Mouse (Mus musculus): ENCODE data around the gene Cma2. TPM values are rescaled to one million over a fixed set of nuclear protein-coding genes. Genes with fewer than 3 reads are reported as not detected.
A peak's percentile ranks its signal among the peaks of the same experiment; 100 is the strongest.
"Not testable (repeated sequence)": the region's sequence is repeated elsewhere in the genome, so short reads cannot be mapped to it uniquely, and the experiment has no call there.

The Cma2 gene
- polyA plus RNA-seq, 1 experiment from 2014 or later: not detected

- Histone ChIP-seq H3K27ac (no peak overlapping the region), H3K27me3 (replicated peaks) (no peaks in the 10 kb centered on the region), H3K4me2 (no peak overlapping the region), H3K9me3 (no peaks in the 10 kb centered on the region), H3K4me3 (replicated peaks) (no peak overlapping the region), H3K9ac (no peak overlapping the region), H3K36me3 (no peaks in the 10 kb centered on the region), H3K4me1 (no peaks in the 10 kb centered on the region)
- no peak for ATAC-seq (ENCODE audit: insufficient read depth, low FRiP score, low read depth)
- 64% methylated on average over 2 of the region's 2 CpGs for WGBS
Observed at GRCm38 (mm10) chr14:55946269-55946969, 4.4 kb upstream of the Cma2 start.

GRCm38 (mm10) chr14:55963263-55963662, 12.5 kb downstream of the Cma2 start:
- 6% methylated on average over 1 of the region's 1 CpGs for WGBS

GRCm38 (mm10) chr14:55963900-55964299, 13.1 kb downstream of the Cma2 start:
- not testable (repeated sequence) for H3K27ac ChIP-seq; H3K9ac ChIP-seq; H3K4me3 ChIP-seq (replicated peaks); H3K4me2 ChIP-seq; H3K36me3 ChIP-seq; H3K27me3 ChIP-seq (replicated peaks); H3K4me1 ChIP-seq; H3K9me3 ChIP-seq; ATAC-seq (ENCODE audit: insufficient read depth, low FRiP score, low read depth)
- 61% methylated on average over 2 of the region's 2 CpGs for WGBS

More at GRCm38 (mm10) chr14:55963263-55963662, 12.5 kb downstream of the Cma2 start:
- H3K27ac ChIP-seq: no peak overlapping the region
- H3K4me2 ChIP-seq: no peak overlapping the region
- H3K27me3 ChIP-seq (replicated peaks): no peaks in the 10 kb centered on the region
- H3K9ac ChIP-seq: no peak overlapping the region
- H3K4me3 ChIP-seq (replicated peaks): no peak overlapping the region
- no peaks in the 10 kb centered on the region for H3K9me3 ChIP-seq
- H3K4me1 ChIP-seq: no peaks in the 10 kb centered on the region
- no peak for ATAC-seq (ENCODE audit: insufficient read depth, low FRiP score, low read depth)
- no peaks in the 10 kb centered on the region for H3K36me3 ChIP-seq

GRCm38 (mm10) chr14:55987464-55987863, 36.7 kb downstream of the Cma2 start:
- not testable (repeated sequence) for H3K9ac ChIP-seq; H3K4me2 ChIP-seq; H3K27ac ChIP-seq; H3K4me1 ChIP-seq; H3K36me3 ChIP-seq; H3K4me3 ChIP-seq (replicated peaks); H3K27me3 ChIP-seq (replicated peaks); H3K9me3 ChIP-seq; ATAC-seq (ENCODE audit: insufficient read depth, low FRiP score, low read depth)
- WGBS: 78% methylated on average over 2 of the region's 3 CpGs

GRCm38 (mm10) chr14:56013147-56013546, 62.4 kb downstream of the Cma2 start:
- no peak overlapping the region for H3K4me3 ChIP-seq (replicated peaks)
- H3K9ac ChIP-seq: no peak overlapping the region
- no peak for ATAC-seq (ENCODE audit: insufficient read depth, low FRiP score, low read depth)
- no peaks in the 10 kb centered on the region for H3K9me3 ChIP-seq
- no peak overlapping the region for H3K27ac ChIP-seq
- H3K27me3 ChIP-seq (replicated peaks): no peaks in the 10 kb centered on the region
- 71% methylated on average over 3 of the region's 3 CpGs for WGBS
- no peaks in the 10 kb centered on the region for H3K36me3 ChIP-seq
- no peak overlapping the region for H3K4me2 ChIP-seq
- H3K4me1 ChIP-seq: no peaks in the 10 kb centered on the region

- H3K27me3 ChIP-seq (replicated peaks): no peaks in the 10 kb centered on the region
- no peaks in the 10 kb centered on the region for H3K4me1 ChIP-seq
- no peak for ATAC-seq (ENCODE audit: insufficient read depth, low FRiP score, low read depth)
- H3K9ac ChIP-seq: no peak overlapping the region
- H3K4me3 ChIP-seq (replicated peaks): no peak overlapping the region
- 85% methylated on average over 2 of the region's 2 CpGs for WGBS
- no peaks in the 10 kb centered on the region for H3K9me3 ChIP-seq
- H3K36me3 ChIP-seq: no peaks in the 10 kb centered on the region
- no peak overlapping the region for H3K4me2 ChIP-seq
- no peak overlapping the region for H3K27ac ChIP-seq
Observed at GRCm38 (mm10) chr14:56013924-56014323, 63.1 kb downstream of the Cma2 start.

GRCm38 (mm10) chr14:56017671-56018070, 66.9 kb downstream of the Cma2 start, which contains the start of gene Mcpt1:
Mcpt1 (plus strand) TSS chr14:56017971.
- not testable (repeated sequence) for H3K27ac ChIP-seq; H3K4me1 ChIP-seq; H3K36me3 ChIP-seq; H3K9ac ChIP-seq; H3K4me2 ChIP-seq; H3K9me3 ChIP-seq; H3K4me3 ChIP-seq (replicated peaks); H3K27me3 ChIP-seq (replicated peaks); ATAC-seq (ENCODE audit: insufficient read depth, low FRiP score, low read depth)
- 65% methylated on average over 3 of the region's 3 CpGs for WGBS

GRCm38 (mm10) chr14:56019446-56019845, 68.7 kb downstream of the Cma2 start:
- no peak for ATAC-seq (ENCODE audit: insufficient read depth, low FRiP score, low read depth)
- no peak overlapping the region for H3K4me2 ChIP-seq
- H3K27me3 ChIP-seq (replicated peaks): no peaks in the 10 kb centered on the region
- no peak overlapping the region for H3K27ac ChIP-seq
- no peak overlapping the region for H3K9ac ChIP-seq
- no peak overlapping the region for H3K4me3 ChIP-seq (replicated peaks)
- 61% methylated on average over 1 of the region's 1 CpGs for WGBS
- no peaks in the 10 kb centered on the region for H3K4me1 ChIP-seq
- no peaks in the 10 kb centered on the region for H3K9me3 ChIP-seq
- H3K36me3 ChIP-seq: no peaks in the 10 kb centered on the region

GRCm38 (mm10) chr14:56021305-56021704, 70.5 kb downstream of the Cma2 start:
- H3K4me3 ChIP-seq (replicated peaks); H3K27me3 ChIP-seq (replicated peaks); H3K27ac ChIP-seq; H3K9ac ChIP-seq; H3K4me2 ChIP-seq; H3K4me1 ChIP-seq; H3K36me3 ChIP-seq; H3K9me3 ChIP-seq: not testable (repeated sequence)
- WGBS: 71% methylated on average over 4 of the region's 4 CpGs
- peak; percentile 82; the same call in 1 of the 2 replicates for ATAC-seq (ENCODE audit: insufficient read depth, low FRiP score, low read depth)

Other genes starting within 250 kb of the Cma2 start
- 17.9 and 30.5 TPM in 2 replicates for gene Tgm1, start 237.1 kb upstream of the Cma2 start, polyA plus RNA-seq (2015; fragmentation: Nextera tagmentation; extraction: Ambion mirVana)
- 30.0 and 35.8 TPM in 2 replicates for gene Rabggta, start 228.7 kb upstream of the Cma2 start, polyA plus RNA-seq (2015; fragmentation: Nextera tagmentation; extraction: Ambion mirVana)
- 92.9 and 96.4 TPM in 2 replicates for gene Dhrs1, start 205.3 kb upstream of the Cma2 start, polyA plus RNA-seq (2015; fragmentation: Nextera tagmentation; extraction: Ambion mirVana)
- gene Nop9, start 205.3 kb upstream of the Cma2 start, polyA plus RNA-seq (2015; fragmentation: Nextera tagmentation; extraction: Ambion mirVana): 34.3 and 36.7 TPM in 2 replicates
- 11.8 and 12.9 TPM in 2 replicates for gene Cideb, start 192.5 kb upstream of the Cma2 start, polyA plus RNA-seq (2015; fragmentation: Nextera tagmentation; extraction: Ambion mirVana)
- 0.85 and 0.96 TPM in 2 replicates for gene Ltb4r2, start 189.6 kb upstream of the Cma2 start, polyA plus RNA-seq (2015; fragmentation: Nextera tagmentation; extraction: Ambion mirVana)
- gene Ltb4r1, start 185.0 kb upstream of the Cma2 start, polyA plus RNA-seq (2015; fragmentation: Nextera tagmentation; extraction: Ambion mirVana): 3.8 and 4.7 TPM in 2 replicates
- gene Adcy4, start 166.9 kb upstream of the Cma2 start, polyA plus RNA-seq (2015; fragmentation: Nextera tagmentation; extraction: Ambion mirVana): 6.3 and 8.0 TPM in 2 replicates
- 32.0 and 36.9 TPM in 2 replicates for gene Ripk3, start 162.1 kb upstream of the Cma2 start, polyA plus RNA-seq (2015; fragmentation: Nextera tagmentation; extraction: Ambion mirVana)
- gene Nfatc4, start 127.8 kb upstream of the Cma2 start, polyA plus RNA-seq (2015; fragmentation: Nextera tagmentation; extraction: Ambion mirVana): 35.5 and 40.9 TPM in 2 replicates
- gene Nynrin, start 97.0 kb upstream of the Cma2 start, polyA plus RNA-seq (2015; fragmentation: Nextera tagmentation; extraction: Ambion mirVana): 15.4 and 18.5 TPM in 2 replicates
- gene Cbln3, start 66.6 kb upstream of the Cma2 start, polyA plus RNA-seq (2015; fragmentation: Nextera tagmentation; extraction: Ambion mirVana): 0.42 and 0.46 TPM in 2 replicates
- 16.5 and 18.1 TPM in 2 replicates for gene Khnyn, start 66.0 kb upstream of the Cma2 start, polyA plus RNA-seq (2015; fragmentation: Nextera tagmentation; extraction: Ambion mirVana)
- gene Sdr39u1, start 50.7 kb upstream of the Cma2 start, polyA plus RNA-seq (2015; fragmentation: Nextera tagmentation; extraction: Ambion mirVana): 56.0 and 65.7 TPM in 2 replicates
- 23.0 and 27.4 TPM in 2 replicates for gene Cma1, start 6.3 kb upstream of the Cma2 start, polyA plus RNA-seq (2015; fragmentation: Nextera tagmentation; extraction: Ambion mirVana)
- 0.48 and 0.57 TPM in 2 replicates for gene Mcpt1, start 67.0 kb downstream of the Cma2 start, polyA plus RNA-seq (2015; fragmentation: Nextera tagmentation; extraction: Ambion mirVana)
- not detected in 2 replicates for gene Mcpt9, start 79.5 kb downstream of the Cma2 start, polyA plus RNA-seq (2015; fragmentation: Nextera tagmentation; extraction: Ambion mirVana)
- 0.37 and 0.49 TPM in 2 replicates for gene Mcpt2, start 91.1 kb downstream of the Cma2 start, polyA plus RNA-seq (2015; fragmentation: Nextera tagmentation; extraction: Ambion mirVana)
- gene Mcpt4, start 111.3 kb downstream of the Cma2 start, polyA plus RNA-seq (2015; fragmentation: Nextera tagmentation; extraction: Ambion mirVana): 1.4 TPM in 2 replicates
- gene Mcpt8, start 134.3 kb downstream of the Cma2 start, polyA plus RNA-seq (2015; fragmentation: Nextera tagmentation; extraction: Ambion mirVana): 4.2 and 4.4 TPM in 2 replicates
- 1.0 and 3.2 TPM in 2 replicates for gene Ctsg, start 151.6 kb downstream of the Cma2 start, polyA plus RNA-seq (2015; fragmentation: Nextera tagmentation; extraction: Ambion mirVana)
- gene Gzme, start 169.6 kb downstream of the Cma2 start, polyA plus RNA-seq (2015; fragmentation: Nextera tagmentation; extraction: Ambion mirVana): not detected in 2 replicates
- gene Gzmd, start 181.6 kb downstream of the Cma2 start, polyA plus RNA-seq (2015; fragmentation: Nextera tagmentation; extraction: Ambion mirVana): not detected in 2 replicates
- gene Gzmg, start 208.6 kb downstream of the Cma2 start, polyA plus RNA-seq (2015; fragmentation: Nextera tagmentation; extraction: Ambion mirVana): not detected in 2 replicates
- not detected in 2 replicates for gene Gzmn, start 223.6 kb downstream of the Cma2 start, polyA plus RNA-seq (2015; fragmentation: Nextera tagmentation; extraction: Ambion mirVana)